Mouse (Mus musculus): ENCODE results near the gene Gm45753.
"Not testable (repeated sequence)": the region's sequence is repeated elsewhere in the genome, so short reads cannot be mapped to it uniquely, and the experiment has no call there.

The Gm45753 gene

DNA sequence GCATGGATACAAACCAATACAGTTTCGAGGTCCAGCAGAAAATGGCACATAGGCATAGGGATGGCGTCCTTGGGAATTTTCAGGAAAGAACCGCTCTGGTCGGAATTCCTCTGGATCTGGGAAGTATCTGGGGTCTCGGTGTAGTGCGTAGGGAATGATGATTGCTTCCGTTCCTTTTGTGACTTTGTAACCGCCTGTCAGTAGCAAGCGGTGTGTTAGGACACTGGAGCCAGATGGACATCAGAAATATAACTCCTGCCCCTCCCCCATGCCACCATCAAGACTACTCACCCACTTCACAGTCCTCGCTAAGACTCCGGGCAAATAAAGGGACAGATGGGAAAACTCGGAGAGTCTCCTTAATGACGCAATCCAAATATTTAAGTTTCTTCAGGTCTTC, at the start of gene Gm45753:
TSS of gene Gm45753 (minus strand) at position 101 of the 400 bp plus-strand sequence.
- no peak for DNase-seq

DNA sequence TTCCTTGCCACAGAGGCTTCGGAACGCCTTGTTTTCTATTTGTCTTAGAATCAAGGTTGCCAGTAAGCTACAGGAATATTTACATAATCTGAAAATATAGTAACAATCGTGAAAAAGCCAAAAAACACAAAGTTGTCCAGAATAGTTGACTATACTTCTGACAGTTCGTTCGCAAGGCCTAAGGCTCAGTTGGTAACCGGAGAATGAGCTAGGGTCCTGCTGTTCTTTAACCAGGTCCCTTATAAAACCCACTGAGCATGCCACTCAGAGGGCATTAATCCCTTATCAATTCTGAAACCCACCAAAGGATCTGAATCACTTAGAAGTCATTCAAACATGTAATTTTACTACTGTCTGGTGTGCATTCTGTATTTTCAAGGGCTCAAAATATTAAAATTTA, 47.5 kb upstream of the Gm45753 start:
- no peak for DNase-seq

DNA sequence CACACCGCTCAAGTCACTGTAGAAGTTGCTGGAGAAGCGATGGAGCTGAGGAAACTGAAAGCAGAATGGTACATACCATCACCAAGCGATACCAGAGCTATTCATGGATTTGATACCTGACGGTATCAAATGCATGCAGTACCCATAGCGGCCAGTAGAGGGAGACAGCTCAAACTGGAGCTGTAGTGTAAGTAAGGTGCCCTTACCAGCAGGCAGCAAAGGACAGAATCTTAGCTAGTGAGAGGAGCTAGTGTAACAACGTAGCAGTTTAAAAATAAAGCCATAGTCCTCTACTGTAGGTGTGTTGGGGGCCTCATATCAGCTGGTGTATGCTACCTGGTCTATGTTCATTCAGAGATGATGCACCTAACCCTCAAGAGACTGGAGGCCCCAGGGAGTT, 36.8 kb upstream of the Gm45753 start:
- peak; percentile 63 for DNase-seq

DNA sequence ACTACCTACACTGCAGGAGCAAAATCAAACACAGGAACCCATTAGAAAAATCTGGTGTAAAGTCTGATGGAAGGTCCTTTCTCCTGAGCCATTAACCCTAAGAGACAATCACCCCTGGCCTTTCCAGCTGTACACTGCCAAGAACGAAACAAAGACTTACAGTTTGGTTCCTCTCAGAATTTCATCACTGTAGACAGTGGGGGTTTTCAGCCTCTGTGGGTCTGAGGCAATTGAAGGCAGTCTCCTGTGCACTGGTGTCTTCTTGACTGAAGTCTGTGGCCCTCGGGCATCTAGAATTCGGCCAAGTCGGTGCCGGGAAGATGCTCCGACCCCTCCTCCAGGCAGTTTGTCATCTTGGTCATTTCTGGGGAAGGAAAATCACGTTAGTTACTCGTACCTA, 36.0 kb upstream of the Gm45753 start:
- no peak for DNase-seq

DNA sequence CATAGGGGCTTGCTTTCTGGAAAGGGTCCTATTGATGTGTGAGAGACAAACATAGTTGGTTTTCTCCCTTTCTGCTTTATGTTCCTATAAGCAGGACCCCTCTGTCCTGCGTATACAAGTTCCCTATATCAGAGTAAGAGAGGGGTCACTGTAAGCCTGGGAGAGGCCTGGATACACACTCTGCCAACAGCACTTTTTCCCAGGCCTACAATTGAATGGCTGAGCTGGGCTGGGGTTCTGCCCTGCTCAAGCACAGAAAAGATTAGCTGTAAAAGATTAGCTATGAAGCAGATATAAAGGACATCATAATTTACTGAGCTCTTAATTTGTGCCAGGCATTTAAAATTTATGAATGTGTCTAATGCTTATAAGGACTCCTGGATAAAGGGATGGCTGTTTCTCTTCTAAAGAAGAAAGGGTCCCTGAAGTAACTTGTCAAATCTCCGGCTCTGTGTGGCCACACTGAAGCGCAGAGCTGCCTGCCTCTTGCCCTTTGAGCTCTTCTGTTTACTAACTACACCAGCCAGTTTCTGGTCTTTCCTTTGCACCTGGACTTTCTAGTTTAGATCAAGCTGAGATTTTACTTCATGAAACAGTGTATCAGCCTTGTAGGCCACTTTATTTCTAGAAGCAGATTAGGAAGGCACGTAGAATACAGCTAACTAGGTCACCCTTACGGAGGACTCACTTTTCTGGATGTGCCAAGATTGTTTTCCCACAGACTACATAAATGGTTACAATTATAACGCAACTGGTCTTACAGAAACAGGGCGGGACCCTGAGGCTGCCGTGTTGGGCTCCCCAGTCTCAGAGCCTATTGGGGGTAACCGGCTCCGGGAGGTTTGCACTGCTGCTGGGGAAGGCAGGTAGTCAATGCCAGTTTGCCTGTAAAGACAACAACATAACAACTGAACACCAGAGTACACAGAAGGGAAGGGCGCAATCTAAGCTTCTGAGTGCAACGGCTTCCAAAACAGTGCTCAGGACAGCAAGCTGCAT, 33.7 kb upstream of the Gm45753 start:
- DNase-seq: no peak

DNA sequence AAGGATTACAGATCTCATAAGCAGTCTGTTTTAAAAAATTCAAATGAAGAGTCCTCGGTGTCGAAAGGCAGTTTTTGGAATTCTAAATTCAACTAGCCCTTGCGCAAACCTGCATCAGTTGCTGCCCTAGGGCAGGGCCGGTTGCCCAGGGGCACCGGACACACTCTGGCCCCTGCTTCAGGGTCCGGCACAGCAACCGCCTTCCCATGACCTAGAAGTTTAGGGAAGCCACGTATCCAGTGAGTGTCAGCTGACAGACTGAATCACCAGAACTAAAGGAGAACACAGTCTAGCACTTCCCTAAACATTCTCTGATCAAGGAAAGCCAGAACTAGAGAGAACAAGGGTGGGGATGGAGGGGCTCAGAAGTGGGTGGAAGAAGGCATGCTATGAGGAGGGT, 25.2 kb upstream of the Gm45753 start:
- DNase-seq: no peak

DNA sequence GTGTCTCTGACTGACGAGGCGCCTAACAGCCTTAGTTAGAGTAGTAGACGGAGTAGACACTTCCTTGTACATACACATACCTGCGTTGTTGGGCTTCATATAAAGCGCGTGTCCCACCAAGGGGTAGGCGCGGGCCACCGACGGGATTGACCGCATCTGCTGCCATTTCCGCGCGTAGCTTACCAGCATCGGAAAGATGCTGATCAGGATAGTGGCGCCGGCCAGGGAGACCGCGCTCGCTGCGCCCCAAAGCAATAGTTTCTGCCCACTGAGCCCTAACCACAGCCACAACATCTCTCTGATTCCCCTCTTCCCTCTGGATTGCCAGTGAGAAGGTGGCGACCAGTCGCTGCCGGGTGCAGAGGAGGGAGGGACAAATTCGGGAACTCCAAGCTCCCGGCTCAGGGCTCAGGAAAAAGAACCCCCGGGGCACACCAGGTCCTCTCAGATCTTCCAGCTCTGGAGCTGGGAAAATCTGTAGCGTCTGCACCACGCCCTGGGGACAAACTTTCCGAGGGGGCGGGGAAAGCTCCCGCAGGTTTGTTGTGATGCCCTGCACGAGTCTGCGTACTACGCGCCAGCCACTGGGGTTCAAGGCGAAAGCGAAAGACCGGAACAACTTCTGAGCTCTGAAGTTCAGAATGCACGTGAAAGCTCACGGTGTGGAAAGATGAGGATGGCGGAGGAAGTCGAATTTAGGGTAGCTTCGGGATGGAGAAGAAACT, 24.6 kb upstream of the Gm45753 start, which contains the start of gene Cyp4v3:
TSS of gene Cyp4v3 (minus strand) at position 532 of the 725 bp plus-strand sequence.
- no peak for DNase-seq

DNA sequence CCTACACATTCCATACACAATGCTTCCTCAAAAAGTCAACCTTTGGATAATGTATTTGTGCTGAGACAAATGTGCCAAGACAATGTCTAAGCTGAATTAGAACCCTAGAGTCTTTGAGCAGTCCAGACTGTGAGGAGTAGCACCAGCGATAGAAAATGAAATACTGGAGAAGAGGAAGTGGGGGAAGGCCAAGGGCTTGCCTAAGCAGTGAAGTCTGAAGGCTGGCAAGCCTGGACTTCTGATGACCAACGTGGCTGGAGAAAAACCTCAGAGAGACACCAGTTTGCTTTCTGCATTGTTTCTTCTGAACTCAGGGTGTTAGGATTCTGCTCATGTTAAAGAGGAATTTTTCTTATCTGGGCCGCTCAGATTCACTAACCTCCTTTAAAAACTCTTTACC, 22.6 kb upstream of the Gm45753 start:
- no peak for DNase-seq

DNA sequence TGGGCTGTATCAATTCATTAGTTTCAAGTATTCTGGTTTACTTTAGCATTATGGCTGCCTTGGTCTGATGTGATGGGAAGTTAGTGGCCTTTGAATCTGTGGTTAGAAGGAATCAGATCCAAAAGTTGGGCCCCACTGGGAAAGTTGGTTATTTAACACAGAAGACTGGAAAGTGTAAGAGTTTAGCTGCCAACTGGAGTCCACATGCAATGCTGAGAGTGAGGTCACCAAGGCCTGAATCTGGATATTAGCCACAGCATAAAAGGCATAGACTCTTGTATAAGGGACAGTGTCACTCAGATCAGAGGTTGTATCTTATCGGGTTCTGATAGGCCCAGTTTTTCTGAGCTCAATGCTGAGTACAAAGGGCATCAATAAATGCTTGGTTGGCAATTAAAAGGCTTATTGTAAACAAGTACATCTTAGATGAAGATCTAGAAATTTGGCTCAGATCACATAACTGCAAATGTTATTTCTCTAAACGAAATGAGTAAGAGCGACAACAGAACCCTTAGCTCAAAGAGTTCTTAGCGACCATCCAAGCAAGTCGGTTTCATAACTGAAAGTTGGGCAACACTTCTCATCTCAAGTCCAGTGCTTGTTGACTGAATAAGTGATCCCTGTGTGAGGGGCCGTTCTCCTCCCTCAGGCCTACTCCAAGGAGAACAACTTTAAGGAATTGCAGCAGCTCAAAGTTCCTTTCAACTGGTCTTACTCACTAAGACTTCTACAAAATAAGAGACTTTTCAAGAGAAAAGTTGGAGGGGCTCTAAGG, 21.1 kb upstream of the Gm45753 start:
- no peak for DNase-seq

DNA sequence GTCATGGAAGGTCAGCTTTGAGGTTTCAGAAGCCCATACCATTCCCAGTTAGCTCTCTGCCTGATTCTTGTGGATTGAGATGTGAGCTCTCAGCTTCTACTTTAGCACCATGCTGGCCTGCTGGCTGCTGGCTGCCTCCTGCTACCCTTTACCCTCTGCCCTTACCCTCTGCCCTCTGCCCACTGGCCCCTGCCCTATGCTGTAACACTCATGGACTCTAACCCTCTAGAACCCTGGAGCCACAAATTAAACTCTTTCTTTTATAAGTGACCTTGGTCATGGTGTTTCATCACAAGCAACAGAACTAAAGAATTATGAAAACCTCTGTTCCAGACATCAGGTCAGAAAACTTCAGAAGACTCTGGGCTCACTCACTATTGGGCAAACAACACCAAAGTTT, 18.8 kb upstream of the Gm45753 start:
- DNase-seq: not testable (repeated sequence)

DNA sequence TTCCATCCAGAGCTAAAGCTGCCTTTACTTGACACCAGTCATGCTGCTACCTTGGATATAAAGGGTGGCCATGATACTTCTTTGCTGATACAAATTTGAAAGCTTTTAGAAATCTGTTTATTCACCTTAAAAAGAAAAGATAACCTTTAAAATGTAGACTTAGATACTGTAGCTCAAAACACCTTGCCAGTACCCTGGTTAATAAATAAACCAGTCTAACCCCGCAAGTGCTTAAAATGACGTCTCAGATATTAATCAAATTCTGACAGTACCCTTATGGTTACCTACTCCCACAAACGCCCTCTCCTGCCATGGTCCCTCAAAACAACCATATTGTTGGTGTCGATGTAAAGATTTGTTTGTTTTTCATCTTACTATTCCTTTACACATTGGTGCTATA, 15.9 kb upstream of the Gm45753 start:
- no peak for DNase-seq

DNA sequence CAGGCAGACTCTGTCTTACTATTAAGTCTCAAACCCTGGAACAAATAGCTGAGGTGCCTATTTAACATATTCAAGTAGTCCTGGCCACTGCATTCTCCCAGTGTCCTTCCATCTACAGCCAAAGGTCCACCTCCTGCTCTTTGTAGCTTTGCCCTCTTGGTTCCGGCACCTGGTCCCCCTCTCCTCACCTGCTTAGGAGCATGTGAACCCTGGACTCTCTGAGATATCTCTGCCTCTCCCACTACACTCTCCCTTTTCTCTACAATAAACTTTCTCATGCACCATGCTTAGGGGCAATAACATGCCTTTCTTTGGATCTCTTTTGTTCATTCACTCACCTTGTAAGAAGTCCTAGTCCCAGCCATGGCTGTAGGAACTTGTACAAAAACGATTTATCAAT, 13.1 kb upstream of the Gm45753 start:
- no peak for DNase-seq

DNA sequence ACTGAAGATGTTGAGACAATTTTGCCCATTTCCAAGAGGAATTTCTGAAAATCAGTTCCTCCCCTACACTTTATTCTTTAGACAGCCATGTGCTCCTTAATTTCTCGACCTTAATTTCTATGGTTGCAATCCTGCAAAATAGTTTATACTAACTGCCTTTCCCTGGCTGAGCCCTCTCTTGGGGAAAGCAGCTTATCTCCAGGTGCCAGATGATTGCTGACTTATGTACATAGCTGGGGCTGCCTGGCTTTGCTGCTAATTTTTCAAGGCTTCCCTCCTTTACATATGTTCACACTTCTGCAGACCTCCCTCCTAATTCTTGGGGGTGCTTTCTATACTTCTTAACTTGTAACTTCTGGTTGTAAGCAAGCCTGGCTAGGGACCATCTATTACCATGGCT, 12.7 kb upstream of the Gm45753 start:
- no peak for DNase-seq

DNA sequence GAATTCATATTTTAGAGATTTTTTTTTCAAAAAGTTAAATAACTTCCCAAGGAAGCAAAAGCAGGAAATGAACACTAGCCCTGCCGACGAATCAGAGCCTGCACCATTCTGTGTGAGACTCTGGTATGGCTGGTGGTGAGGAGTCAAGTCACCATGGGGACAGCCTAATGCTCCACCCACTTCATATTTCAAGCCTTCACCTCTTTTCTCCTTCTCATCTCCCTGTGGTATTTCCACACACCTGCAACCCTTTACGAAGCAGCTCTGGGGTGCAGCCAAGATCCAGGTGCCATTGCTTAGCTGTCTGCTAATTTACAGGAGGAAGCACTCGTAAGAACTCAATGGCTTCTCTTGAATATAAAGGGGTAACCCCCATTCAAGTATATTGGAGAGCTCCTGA, 2.7 kb upstream of the Gm45753 start:
- DNase-seq: no peak

DNA sequence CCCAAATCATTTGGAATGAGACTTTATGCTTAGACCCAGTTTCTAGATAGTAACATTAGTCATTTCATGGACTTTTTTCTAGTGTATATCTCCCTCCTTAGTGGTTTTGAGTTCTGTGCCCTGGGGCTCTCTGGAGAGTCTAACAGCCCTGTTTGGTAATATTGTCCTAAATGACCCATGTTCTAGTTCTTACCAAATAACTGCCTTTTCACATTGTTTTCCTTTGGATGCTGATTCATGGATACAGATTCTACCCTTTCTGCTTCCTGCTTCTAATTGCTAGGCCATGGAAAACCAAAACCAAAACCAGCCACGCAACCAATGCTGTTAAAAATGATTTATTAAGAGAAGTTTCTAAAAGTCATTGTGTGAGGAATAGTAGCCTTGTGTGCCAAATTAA, 2.8 kb downstream of the Gm45753 start:
- DNase-seq: no peak

DNA sequence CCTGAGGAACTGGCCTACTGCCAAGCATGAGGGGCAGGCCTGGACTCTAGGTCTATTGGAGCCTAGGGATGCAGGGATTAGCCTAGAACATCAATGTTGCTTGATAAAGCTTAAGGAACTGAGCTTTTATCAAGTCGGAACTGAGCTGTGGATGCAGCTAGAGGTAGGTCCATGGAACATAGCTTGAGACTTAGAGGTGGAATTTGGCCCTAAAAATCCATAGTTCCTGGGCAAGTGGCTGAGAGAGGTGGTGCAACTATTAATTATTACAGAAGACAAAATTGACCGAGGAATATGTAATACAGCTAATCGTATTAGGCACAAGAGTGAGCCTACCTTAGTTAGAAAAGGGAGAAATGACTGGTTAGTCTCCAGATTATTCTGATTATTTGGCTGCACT, 3.9 kb downstream of the Gm45753 start:
- DNase-seq: no peak

DNA sequence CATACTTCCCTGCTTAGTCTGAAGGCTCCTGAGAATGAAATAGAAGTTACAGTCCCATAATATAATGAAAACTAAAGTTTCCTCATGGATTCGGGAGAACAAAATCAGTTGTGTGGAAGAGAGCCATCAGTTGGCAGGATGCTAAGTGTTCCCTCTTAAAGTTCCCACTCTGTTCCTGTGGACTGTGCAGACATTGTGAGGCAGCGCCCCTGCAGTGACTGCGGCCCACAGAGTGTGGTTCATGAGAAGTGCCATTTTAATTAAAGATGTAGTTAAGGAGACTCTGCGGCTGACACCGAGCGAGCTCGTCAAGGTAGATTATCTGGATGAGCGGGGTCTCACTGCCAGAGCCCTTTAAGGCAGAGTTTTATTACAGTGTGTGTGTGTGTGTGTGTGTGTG, 5.9 kb downstream of the Gm45753 start:
- no peak for DNase-seq

DNA sequence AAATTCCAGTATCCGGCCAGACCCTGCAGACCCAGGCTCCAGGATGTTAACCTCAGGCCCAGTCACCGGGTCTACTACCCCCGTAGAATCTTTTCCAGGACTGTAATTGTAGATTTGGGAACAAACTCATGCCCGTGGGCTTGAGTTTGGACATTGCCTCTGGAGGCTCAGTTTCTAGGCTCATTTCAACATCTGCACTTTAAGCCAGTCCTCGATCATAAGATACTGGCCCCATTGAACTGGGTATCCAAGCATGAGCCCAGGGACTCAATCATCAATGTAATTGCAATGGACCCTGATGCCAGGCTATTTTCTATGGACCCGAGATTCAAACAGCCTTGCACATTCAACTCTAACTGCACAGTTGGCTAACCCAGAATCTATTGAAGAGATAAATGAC, 13.0 kb downstream of the Gm45753 start:
- no peak for DNase-seq

DNA sequence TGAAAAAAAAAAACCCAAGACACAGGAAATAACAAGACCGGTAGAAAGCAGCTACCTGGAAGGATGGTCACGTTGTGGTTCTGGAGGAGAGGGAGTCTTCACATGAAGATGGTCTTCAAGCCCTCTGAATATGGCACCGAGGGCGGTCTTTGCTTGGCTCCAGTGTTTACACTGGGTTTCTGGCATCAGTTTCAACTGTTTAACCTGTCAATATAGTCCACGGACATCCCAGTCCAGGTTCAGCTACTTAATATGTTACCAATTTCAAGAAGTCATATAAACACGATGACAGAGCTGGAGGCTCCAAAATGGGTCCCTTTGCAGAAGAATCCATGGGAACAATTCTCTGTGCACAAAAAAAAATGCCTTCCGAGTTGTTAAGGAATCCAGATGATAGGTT, 13.6 kb downstream of the Gm45753 start, which contains the start of gene Klkb1:
TSS of gene Klkb1 (minus strand) at position 173 of the 400 bp plus-strand sequence.
- no peak for DNase-seq

DNA sequence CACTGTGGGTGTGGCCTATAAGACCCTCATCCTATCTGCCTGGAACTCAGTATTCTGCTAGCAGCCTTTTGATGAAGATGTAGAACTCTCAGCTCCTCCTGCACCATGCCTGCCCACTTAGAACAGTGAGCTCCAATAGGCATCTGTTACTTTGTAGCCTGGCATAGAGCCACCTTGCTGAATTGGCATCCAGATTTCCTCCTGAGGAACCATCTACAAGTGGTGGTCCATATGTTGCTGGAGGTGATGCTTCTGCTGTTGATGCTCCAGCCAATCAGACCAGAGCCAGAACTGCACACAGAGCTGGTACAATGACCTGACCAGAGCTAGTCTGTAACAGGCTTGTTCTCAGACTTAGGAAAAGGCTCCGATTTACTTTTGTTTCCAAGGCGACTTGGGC, 16.5 kb downstream of the Gm45753 start:
- peak; percentile 6 for DNase-seq

DNA sequence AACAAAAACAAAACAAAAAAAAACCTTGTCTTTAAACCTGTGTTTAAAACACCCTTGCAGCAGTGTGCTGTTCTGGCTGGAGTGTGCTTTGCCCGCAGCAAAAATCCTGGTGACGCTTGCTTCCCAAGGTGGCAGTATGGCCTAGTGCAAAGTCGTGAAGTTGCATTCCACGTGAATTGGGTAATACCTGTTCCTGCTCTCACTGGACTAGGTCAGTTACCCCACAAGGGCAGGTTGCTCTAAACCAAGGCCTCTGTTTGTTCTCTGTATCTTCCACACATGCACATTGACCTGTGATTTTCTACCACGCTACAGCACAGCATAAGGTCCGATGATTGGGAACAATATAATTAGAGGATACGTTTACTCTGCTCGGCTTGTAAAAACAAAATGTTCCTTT, 26.6 kb downstream of the Gm45753 start:
- no peak for DNase-seq

DNA sequence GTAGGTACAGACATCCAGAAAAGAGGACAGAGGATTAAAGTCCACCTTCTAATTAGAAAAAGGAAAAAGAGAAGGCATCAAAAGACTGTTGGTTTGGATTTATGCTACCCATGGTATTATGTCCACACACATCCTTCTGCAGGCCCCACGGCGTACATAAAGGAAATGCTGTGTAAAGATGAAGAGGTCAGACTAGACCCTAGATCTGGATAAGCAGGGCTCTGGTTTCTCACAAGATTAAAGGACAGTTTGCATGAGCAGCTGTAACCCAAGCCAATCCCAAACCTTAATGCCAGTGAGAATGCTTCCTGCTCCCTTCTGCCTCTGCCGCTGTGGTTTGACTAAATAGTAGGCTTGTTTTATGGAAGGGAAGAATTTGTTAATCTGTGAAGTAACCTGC, 30.8 kb downstream of the Gm45753 start:
- DNase-seq: no peak

DNA sequence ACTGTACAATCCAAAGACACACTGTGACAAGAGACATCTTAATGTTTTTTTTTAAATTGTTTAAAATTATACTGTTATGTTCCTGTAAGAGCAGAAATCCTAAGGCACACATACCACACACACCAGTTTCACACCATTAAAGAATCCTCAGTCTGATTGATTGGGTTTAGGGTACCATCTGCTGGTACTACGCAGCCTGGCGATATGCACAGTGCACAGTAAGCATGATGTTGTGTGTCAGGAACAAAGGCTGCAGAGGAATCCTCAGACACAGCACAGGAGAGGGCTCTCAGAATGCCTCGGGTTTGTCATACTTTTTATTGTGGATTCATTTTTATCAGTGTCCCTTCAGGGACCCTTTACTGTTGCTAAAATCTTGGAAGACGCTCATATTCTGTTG, 33.9 kb downstream of the Gm45753 start:
- no peak for DNase-seq
